Mouse (Mus musculus) thymus, postnatal 36 days (tissue): ENCODE measurements around the gene Ino80e.

Experiments
- DNase-seq, 2 experiments: peaks; one replicate each; pipeline ENCODE4 v3.0.0; 2022; ENCODE audit warnings: mixed read lengths in 2 of 2

The Ino80e gene

GRCm38 (mm10) chr7:126808703-126809455 is 53.3 kb downstream of the Ino80e start:
- peak; percentile 52 to 60 for DNase-seq

DNA sequence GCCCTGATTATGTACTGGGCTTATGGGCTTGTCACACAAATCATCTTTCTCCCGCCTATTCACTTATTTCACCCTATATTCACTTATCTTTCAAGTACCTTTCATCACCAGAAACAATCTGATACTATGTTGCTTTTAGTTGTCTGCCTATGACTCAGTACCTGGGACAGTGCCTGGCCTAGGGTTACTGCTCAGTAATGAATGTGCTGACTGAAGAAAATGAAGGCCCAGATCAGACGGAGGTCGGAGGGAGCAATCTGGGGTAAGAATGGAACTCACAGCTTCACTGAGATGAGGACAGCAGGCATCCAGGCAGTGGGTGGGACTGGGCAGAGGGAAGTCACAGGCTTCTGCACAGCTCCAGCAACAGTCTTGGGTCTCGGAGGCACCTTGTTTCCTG is 54.8 kb downstream of the Ino80e start:
- no peak for DNase-seq

DNA sequence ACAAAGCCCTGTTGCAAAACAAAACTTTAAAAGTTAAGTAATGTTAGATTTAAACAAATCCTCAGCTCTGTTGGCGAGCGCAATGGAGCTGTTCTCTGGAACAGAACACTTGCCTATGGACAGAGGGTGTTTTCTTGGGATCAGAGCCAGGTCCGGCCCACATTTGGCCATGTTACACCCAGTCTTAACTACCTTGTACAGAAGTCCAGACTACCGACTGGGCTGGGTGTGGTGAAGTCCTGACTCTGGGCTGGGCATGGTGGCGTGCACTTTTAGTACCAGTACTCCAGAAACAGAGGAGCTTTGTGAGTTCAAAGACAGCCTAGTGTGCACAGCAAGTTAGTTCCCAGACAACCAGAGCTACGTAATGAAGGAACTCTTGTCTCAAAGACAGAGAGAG is 55.2 kb downstream of the Ino80e start:
- no peak for DNase-seq

- no peak for DNase-seq
Measured at GRCm38 (mm10) chr7:126803751-126804150, 58.4 kb downstream of the Ino80e start.

DNA sequence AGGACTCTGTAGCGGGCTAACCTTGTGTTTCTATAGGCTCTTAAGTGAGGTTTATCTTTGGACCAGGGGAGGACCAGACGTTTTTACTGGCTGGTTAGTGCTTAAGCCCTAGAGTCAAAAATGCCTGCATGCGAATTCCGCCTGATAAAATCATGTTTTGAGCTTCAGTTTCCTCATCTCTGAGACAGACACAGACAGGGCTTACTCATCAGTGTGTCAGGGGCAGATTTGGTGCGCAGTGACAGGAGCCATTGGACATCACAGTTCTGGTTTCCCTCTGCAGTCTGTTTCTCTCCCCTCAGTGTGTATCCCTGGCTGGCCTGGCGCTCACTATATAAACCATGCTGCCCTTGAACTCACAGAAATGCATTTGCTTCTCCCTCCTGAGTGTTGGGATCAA is 59.0 kb downstream of the Ino80e start:
- no peak for DNase-seq

DNA sequence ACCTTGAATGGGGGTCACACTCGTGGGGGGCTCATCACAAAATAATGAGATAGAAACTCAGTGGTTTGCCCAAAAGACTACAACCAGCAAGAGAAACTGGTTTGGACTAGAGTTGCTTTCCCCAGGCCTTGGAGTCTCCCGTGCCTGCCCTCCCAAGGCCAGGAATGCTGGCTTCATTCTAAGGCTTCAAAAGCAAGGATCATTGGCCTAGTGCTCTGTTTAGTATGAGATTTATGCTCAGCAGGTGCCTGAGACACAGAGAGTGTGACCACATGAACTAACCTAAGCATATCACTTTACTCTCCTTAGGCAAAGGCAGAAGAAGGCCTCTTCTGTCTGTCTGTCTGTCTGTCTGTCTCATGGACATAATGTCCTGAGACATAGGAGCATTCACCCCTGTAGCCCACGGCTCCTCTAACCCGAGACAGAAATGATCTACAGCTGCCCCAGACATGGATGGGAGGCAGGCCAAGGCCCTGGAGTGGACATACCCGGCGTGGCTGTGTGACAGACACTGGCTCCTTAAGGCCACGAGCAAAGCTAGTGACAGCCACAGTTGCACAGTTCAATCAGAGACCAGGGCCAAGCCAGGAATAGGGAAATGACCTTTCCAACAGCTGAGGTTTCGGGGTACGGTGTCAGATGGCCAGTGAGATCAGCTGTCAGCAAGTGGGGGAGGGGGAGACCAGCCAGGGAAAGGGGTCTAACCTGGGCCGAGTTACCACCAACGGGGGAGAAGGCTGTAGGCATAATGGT is 59.9 kb downstream of the Ino80e start:
- DNase-seq, result no peak

- DNase-seq, result no peak
Measured at GRCm38 (mm10) chr7:126801057-126801422, 61.1 kb downstream of the Ino80e start.
